Mouse (Mus musculus): ENCODE measurements around the gene Ftl1-ps1.

Gene Ftl1-ps1

DNA sequence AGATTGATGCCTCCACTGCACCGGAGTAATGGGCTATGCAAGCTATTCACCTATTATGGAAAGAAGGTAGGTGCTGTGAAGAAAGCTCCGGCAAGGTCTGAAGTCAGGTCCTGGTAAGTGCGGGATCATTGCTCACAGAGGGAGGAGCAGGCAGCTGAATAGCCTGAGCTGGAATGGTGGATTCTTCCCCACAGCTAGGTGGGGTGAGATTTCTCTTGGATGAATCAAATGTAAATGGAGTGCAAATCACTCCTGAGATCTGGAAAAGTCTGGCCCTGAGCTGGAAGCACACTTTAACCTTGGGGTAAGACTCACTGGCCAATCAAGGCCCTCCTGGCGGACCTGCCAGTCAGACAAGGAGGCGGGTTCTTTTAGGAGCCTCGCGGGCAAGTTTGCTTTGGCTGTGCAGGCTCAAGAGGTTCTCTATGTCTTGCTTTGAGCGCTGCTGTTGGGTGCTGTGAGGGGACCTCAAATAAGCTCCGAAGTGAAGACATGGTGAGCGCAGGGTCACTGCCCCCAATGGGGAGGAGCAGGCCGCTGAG, at the start of gene Ftl1-ps1:
Gene Ftl1-ps1, plus strand, starts transcription at position 397 of the 542 bp plus-strand sequence.
- DNase-seq (ENCODE audit: low spot score): no peak

GRCm38 (mm10) chr13:74350435-74350906, 49.0 kb upstream of the Ftl1-ps1 start:
- no peak for DNase-seq (ENCODE audit: low spot score)

- DNase-seq (ENCODE audit: low spot score): no peak
These were observed 43.0 kb upstream of the Ftl1-ps1 start for GRCm38 (mm10) chr13:74356491-74356890.

DNA sequence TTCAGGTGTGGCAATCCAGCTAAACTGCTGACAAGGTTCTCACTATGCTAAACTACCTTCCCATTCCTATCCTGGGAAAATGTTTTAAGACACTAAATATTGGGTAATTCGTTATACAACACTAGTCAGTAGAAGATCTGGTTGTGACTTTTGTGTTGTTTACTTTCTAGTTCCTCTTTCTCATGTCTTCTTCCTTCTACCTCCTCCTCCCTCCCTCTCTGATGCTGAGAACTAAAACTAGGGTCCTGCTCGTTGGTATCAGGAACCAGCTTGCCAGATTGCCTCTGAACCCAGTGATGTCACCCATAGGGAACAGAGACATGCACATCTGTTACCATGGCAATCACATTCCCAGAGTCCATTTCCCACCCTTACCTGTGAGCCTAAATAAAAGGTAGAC, 37.3 kb upstream of the Ftl1-ps1 start:
- no peak for DNase-seq (ENCODE audit: low spot score)

GRCm38 (mm10) chr13:74363176-74363858, 36.2 kb upstream of the Ftl1-ps1 start:
- DNase-seq (ENCODE audit: low spot score): no peak

DNA sequence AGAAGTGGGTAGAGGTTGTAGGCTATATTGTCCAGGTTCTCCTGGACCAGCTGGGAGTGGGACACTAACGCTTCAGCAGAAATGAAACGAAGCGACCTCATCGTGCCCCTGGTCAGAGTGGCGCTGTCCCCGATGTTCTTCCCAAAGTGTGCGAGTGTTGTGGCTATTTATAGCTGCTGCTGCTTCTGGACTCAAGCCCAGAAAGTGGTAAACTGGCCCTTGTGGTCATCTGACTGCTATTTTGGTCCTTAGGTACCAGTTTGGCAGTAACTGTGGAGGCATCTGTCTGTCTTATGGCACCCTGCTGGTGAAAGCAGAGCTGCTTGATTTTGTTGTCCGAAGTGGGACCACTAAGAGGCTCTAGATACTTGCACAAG, 35.6 kb upstream of the Ftl1-ps1 start, which contains the start of gene Lrrc14b:
Gene Lrrc14b, minus strand, starts transcription at position 147 of the 377 bp plus-strand sequence.
- DNase-seq (ENCODE audit: low spot score): no peak

DNA sequence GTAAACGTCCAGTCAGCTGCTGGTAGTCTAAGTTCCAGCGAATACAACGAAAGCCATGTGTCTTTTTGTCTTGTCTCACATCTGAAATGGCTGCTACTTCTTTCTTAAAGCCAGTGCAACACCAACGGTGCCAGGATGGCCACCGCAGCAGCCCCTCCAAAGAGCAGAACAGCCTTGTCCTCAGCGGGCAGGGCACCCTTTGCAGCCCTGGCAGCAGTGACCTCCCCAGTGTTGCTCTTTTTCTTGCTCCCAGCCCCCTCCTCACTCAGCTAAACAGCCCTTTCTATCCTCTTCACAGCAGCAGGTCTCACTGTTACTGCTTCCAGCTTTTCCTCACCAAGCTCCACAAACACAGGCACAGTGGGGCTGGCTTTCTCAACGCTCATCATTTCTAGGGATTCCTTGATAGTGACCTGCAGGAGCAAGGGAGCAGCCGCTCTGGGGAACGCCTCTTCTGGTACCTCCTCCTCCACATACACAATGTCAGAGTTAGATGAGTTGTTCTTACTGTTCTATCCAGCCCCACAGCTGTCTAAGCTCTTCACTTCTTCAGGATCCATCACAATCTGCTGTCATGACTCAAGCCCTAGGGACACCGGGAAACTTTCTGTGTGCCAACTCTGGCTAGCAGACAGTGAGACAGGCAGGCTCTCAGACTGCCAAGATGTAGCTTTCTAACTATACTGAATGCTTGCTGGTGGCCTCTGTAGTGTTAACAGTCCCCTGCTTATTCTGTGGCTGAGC, 17.8 kb upstream of the Ftl1-ps1 start:
- DNase-seq (ENCODE audit: low spot score): no peak

- no peak for DNase-seq (ENCODE audit: low spot score)
These were observed 17.2 kb upstream of the Ftl1-ps1 start for GRCm38 (mm10) chr13:74382289-74382688.

GRCm38 (mm10) chr13:74389730-74390129, 9.8 kb upstream of the Ftl1-ps1 start:
- no peak for DNase-seq (ENCODE audit: low spot score)

GRCm38 (mm10) chr13:74390371-74390990, 9.0 kb upstream of the Ftl1-ps1 start, which contains the start of gene Zfp72:
Zfp72 (minus strand) TSS chr13:74390836.
- DNase-seq (ENCODE audit: low spot score): peak; percentile 63

DNA sequence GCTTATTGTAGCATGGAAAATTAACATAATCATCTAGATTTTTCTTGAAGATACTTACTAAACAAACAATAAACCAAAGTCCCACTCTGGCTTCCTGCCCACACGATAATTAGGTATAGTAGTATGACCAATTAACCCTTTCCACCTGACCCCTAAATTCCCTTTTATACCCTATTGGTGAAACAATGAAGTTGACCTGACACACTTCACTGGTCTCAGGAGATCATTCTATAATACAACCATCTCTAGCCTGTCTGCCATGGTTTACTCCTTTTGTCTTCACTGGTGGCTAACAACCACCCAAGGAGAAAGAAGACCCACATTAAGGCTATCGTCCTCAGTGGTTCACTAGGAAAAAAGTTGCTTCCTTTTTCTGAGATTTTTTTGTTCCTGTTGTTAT, 8.3 kb upstream of the Ftl1-ps1 start:
- no peak for DNase-seq (ENCODE audit: low spot score)

DNA sequence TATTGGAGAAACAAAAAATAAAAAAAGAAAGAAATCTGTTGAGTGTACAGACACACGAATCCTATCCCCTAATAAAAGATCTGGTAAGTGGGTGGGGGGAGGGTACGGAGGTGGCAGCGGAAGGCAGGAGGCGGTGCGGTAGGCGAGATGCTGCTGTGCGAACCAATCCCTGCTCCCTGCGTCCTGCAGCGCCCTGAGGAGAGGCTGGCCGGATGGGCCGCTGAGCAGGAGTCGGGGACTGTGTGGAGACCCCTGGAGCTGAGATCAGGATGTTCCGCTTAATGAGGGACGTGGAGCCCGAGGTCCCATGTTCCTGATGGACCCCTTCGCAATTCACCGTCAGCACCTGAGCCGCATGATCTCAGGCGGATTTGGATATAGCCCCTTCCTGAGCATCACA, 40.4 kb downstream of the Ftl1-ps1 start:
- DNase-seq (ENCODE audit: low spot score): no peak
